Mouse (Mus musculus): Measurements from ENCODE around the gene Disc1. TPM values are rescaled to one million over a fixed set of nuclear protein-coding genes. Genes with fewer than 3 reads are reported as not detected.

Disc1 gene
- polyA plus RNA-seq, 1 experiment: 1.0 TPM

GRCm38 (mm10) chr8:125291932-125292717 lies 238.1 kb downstream of the Disc1 start:
- DNase-seq (ENCODE audit: extremely low spot score in 1 of 2, low spot score in 1 of 2): no peak

- peak; percentile 65 to 85 for DNase-seq (ENCODE audit: extremely low spot score in 1 of 2, low spot score in 1 of 2)
Observed at GRCm38 (mm10) chr8:125292933-125293591, 239.1 kb downstream of the Disc1 start.

GRCm38 (mm10) chr8:125299248-125299647 lies 245.3 kb downstream of the Disc1 start:
- DNase-seq (ENCODE audit: extremely low spot score in 1 of 2, low spot score in 1 of 2): no peak

- no peak for DNase-seq (ENCODE audit: extremely low spot score in 1 of 2, low spot score in 1 of 2)
Observed at GRCm38 (mm10) chr8:125301931-125302361, 248.0 kb downstream of the Disc1 start.

DNA sequence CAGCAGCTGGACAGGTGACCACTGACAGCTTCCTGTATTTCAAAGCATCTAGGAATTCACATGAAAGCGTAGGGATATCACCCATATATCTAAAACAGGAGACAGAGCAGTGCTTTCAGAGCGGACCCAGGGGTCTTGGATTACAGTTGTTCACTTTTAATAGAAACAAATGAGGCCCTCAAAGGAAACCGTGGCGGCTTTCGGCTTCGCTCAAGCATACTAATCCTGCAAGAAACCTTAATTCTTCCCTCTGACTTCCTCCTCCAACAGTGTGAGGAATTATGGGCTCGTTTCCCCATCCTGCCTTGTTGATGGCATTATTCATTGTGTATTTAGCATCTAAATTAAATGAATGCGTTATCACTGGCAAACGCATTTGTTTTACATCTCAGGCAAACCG lies 252.7 kb downstream of the Disc1 start:
- DNase-seq (ENCODE audit: extremely low spot score in 1 of 2, low spot score in 1 of 2): no peak

DNA sequence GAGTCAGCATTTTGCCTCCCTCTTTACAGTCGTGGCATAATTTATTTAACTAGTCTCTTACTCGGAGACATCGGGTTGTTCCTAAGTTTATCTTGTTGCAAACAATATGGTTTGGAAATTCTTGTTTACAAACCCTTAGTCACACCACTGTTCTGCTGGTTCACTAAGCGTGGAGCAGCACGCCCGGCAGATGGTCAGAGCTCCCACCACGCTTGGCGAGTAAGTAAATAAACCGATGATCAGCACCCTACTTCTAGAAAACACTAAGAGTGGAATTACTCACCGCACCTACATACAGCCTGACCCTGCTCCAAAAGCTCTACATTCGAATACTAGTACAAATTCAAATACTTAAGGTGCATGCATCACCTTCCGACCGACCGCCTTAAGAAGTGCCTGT lies 256.0 kb downstream of the Disc1 start:
- DNase-seq (ENCODE audit: extremely low spot score in 1 of 2, low spot score in 1 of 2): no peak

Other genes starting within 250 kb of the Disc1 start
- gene Gnpat, start 191.2 kb upstream of the Disc1 start, polyA plus RNA-seq (2012; rRNA removed): 102 and 103 TPM in 2 replicates
- 17.2 and 18.1 TPM in 2 replicates for gene 2810004N23Rik, start 191.1 kb upstream of the Disc1 start, polyA plus RNA-seq (2012; rRNA removed)
- 15.0 and 17.3 TPM in 2 replicates for gene Exoc8, start 156.5 kb upstream of the Disc1 start, polyA plus RNA-seq (2012; rRNA removed)
- gene Sprtn, start 156.3 kb upstream of the Disc1 start, polyA plus RNA-seq (2012; rRNA removed): 17.3 and 18.0 TPM in 2 replicates
- gene Egln1, start 104.9 kb upstream of the Disc1 start, polyA plus RNA-seq (2012; rRNA removed): 55.8 and 61.7 TPM in 2 replicates
- gene Tsnax, start 41.2 kb upstream of the Disc1 start, polyA plus RNA-seq (2012; rRNA removed): 196 and 206 TPM in 2 replicates